Mouse (Mus musculus) heart, embryonic 12.5 days (tissue): ENCODE results near the gene Nlk. TPM values are rescaled to one million over a fixed set of nuclear protein-coding genes. Genes with fewer than 3 reads are reported as not detected.

ENCODE experiments used
- ATAC-seq: fragments of 200-750 bp; cut with Nextera tagmentation; 2 replicates; pipeline ENCODE4 v1.8.0; 2017; ENCODE audit warnings: moderate TSS enrichment, moderate library complexity; ENCODE audit not compliant: insufficient number of reproducible peaks, low FRiP score
- H3K27ac ChIP-seq: fragments of 300-500 bp; sonication (generic); 2 replicates; pipeline ENCODE4 v1.5.1; 2016; ENCODE audit warnings: mild to moderate bottlenecking, moderate library complexity; ENCODE audit not compliant: poor library complexity, severe bottlenecking
- H3K27me3 ChIP-seq: fragments of 300-500 bp; sonication (generic); replicated peaks from 2 replicates; pipeline ENCODE4 v1.6.1; 2016; ENCODE audit warnings: mild to moderate bottlenecking, moderate library complexity
- H3K36me3 ChIP-seq: fragments of 300-500 bp; sonication (generic); 2 replicates; pipeline ENCODE4 v1.6.1; 2016; ENCODE audit warnings: mild to moderate bottlenecking, moderate library complexity
- H3K4me1 ChIP-seq: fragments of 300-500 bp; sonication (generic); replicated peaks from 2 replicates; pipeline ENCODE4 v1.6.1; 2016; ENCODE audit warnings: mild to moderate bottlenecking
- H3K4me2 ChIP-seq: fragments of 300-500 bp; sonication (generic); 2 replicates; pipeline ENCODE4 v1.6.1; 2016; ENCODE audit warnings: mild to moderate bottlenecking, moderate library complexity
- H3K4me3 ChIP-seq: fragments of 300-500 bp; sonication (generic); 2 replicates; pipeline ENCODE4 v1.5.1; 2016; ENCODE audit warnings: mild to moderate bottlenecking
- H3K9ac ChIP-seq: fragments of 300-500 bp; sonication (generic); 2 replicates; pipeline ENCODE4 v1.6.1; 2016; ENCODE audit warnings: mild to moderate bottlenecking, moderate library complexity
- H3K9me3 ChIP-seq: fragments of 300-500 bp; sonication (generic); replicated peaks from 2 replicates; pipeline ENCODE4 v1.6.1; 2016; ENCODE audit warnings: mild to moderate bottlenecking, moderate library complexity
- WGBS: fragments of 180-500 bp; shearing (Covaris S2); methylation state at CpG from one replicate; pipeline ENCODE4 v1.1.7; 2016; 5-methylcytosine and 5-hydroxymethylcytosine counted together
- polyA plus RNA-seq: library from polyadenylated mRNA; unstranded; fragments of >200 nt; fragmentation: Nextera tagmentation; extraction: Ambion mirVana; gene quantifications from 2 replicates; pipeline ENCODE4 v1.2.1, GENCODE M21; 2016

The Nlk gene
- polyA plus RNA-seq, 1 experiment from 2014 or later, result 13.4 TPM

GRCm38 (mm10) chr11:78571441-78571840 is 125.7 kb downstream of the Nlk start:
- H3K27ac ChIP-seq, result no peak overlapping the region
- no peaks in the 10 kb centered on the region for H3K27me3 ChIP-seq
- H3K9ac ChIP-seq, result no peak overlapping the region
- WGBS, result 95% methylated on average over 8 of the region's 8 CpGs
- H3K4me3 ChIP-seq, result no peak overlapping the region
- H3K36me3 ChIP-seq, result peaks cover 58% of the 10 kb centered on the region
- H3K4me2 ChIP-seq, result no peak overlapping the region
- ATAC-seq, result no peak
- no peaks in the 10 kb centered on the region for H3K9me3 ChIP-seq
- H3K4me1 ChIP-seq, result peaks cover 14% of the 10 kb centered on the region

DNA sequence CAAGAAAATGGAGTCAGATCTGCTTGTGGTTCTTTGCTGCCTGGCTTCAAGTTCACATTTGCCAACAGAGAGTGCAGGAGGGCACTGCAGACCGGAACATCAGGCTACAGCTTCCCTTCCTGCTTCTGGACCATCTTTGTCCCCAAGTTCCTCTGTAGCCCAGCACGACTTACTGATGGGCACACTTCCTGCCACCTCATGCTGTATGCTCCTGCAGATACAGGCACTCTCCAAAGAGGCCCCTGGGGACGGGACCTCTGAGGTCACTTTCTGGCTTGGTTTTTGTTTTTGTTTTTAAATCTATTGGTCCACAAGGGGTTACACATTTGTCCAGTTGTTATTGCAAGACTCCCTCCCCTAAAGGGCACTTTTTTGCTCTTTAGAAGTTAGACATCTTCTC is 127.4 kb downstream of the Nlk start:
- H3K9ac ChIP-seq, result no peak overlapping the region
- no peak for ATAC-seq
- peaks cover 17% of the 10 kb centered on the region for H3K4me1 ChIP-seq
- 53% methylated on average over 3 of the region's 3 CpGs for WGBS
- peak overlapping the region; percentile 22 for H3K27ac ChIP-seq
- H3K9me3 ChIP-seq, result no peaks in the 10 kb centered on the region
- H3K27me3 ChIP-seq, result no peaks in the 10 kb centered on the region
- H3K4me3 ChIP-seq, result no peak overlapping the region
- no peak overlapping the region for H3K4me2 ChIP-seq
- H3K36me3 ChIP-seq, result peaks cover 53% of the 10 kb centered on the region

DNA sequence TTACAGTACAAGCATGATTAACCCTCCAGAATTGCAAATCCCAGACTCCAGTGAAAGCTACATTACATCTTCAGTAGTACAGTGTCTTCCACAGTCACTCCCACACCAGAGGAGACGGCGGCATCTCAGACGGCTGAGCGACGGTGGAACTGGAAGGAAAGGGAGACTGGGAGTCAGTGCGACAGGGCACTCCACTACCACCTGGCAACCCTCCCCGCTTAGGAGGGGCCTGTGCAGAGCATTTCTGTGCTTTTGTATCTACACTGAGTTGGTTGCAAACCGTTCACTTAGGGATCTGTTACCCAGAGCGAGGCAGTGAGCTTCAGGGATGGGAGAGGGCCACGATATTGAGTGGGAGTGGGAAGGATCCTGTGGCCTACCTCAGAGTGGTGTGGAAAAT is 128.3 kb downstream of the Nlk start:
- Histone ChIP-seq H3K4me2 (no peak overlapping the region), H3K27me3 (no peaks in the 10 kb centered on the region), H3K4me3 (no peak overlapping the region), H3K9me3 (no peaks in the 10 kb centered on the region), H3K36me3 (peaks cover 48% of the 10 kb centered on the region), H3K9ac (no peak overlapping the region), H3K4me1 (peaks cover 17% of the 10 kb centered on the region), H3K27ac (no peak overlapping the region)
- 83% methylated on average over 10 of the region's 10 CpGs for WGBS
- ATAC-seq, result no peak

DNA sequence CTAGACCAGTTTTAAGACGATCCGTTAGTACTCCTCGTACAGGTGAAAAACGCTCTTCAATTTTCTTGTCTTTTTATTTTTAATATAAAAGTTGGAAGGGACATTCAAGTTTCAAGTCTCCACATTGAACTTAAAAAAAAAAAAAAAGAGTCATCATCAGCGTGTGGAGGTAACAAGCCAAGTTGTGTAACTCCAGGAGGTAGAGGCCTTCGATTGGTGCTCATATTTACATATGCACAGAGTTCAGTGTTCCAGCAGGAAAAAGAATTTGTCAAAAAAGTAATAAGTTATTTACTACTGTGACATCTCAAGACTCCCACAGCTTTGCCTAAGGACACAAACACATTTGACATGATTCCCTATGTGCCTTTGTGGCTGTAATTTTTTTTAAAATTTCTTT is 129.6 kb downstream of the Nlk start:
- no peak overlapping the region for H3K27ac ChIP-seq

DNA sequence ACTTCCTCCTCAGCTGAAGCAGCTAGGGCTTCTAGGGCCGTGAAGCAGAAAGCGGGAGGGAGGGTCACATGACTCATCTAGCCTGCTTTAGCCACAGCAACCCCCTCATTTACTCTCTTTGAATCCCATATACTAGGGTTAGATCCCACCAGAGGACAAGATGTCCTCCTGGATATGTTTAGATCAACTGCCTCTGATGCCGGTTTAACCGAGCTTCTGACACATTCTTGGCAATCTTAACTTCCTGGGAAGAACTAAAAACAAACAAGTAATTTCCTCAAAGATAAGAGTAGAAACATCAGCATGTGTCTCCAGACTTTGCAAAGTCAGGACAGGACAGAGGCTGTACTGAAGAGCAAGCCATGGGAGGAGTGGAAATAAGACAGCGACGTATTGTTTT is 130.4 kb downstream of the Nlk start:
- Histone ChIP-seq H3K27me3 (no peaks in the 10 kb centered on the region), H3K36me3 (peaks cover 36% of the 10 kb centered on the region), H3K9me3 (no peaks in the 10 kb centered on the region), H3K4me1 (peaks cover 17% of the 10 kb centered on the region), H3K4me2 (no peak overlapping the region), H3K9ac (no peak overlapping the region), H3K27ac (peak overlapping the region; percentile 28), H3K4me3 (no peak overlapping the region)
- WGBS, result 33% methylated on average over 6 of the region's 6 CpGs
- peak; percentile 53 for ATAC-seq

More for the DNA sequence above, 129.6 kb downstream of the Nlk start:
- WGBS, result 88% methylated on average over 6 of the region's 6 CpGs
- Histone ChIP-seq H3K27me3 (no peaks in the 10 kb centered on the region), H3K9me3 (no peaks in the 10 kb centered on the region), H3K36me3 (peaks cover 44% of the 10 kb centered on the region), H3K4me2 (no peak overlapping the region), H3K4me3 (no peak overlapping the region), H3K4me1 (peaks cover 17% of the 10 kb centered on the region), H3K9ac (no peak overlapping the region)
- ATAC-seq, result no peak

GRCm38 (mm10) chr11:78560447-78560846 is 136.7 kb downstream of the Nlk start:
- peak; percentile 44; the same call in 1 of the 2 replicates for ATAC-seq
- H3K4me3 ChIP-seq, result no peak overlapping the region
- H3K4me1 ChIP-seq, result peaks cover 10% of the 10 kb centered on the region
- no peak overlapping the region for H3K4me2 ChIP-seq
- 0 out of 2 replicates have a peak, but pooled peaks cover 5% of the 10 kb centered on the region for H3K36me3 ChIP-seq
- H3K9ac ChIP-seq, result no peak overlapping the region
- H3K9me3 ChIP-seq, result no peaks in the 10 kb centered on the region
- no peak overlapping the region for H3K27ac ChIP-seq
- H3K27me3 ChIP-seq, result no peaks in the 10 kb centered on the region
- 11% methylated on average over 4 of the region's 4 CpGs for WGBS

GRCm38 (mm10) chr11:78557241-78557640 is 139.9 kb downstream of the Nlk start:
- Histone ChIP-seq H3K9ac (no peak overlapping the region), H3K4me2 (no peak overlapping the region)
- ATAC-seq, result no peak

GRCm38 (mm10) chr11:78556070-78556469 is 141.1 kb downstream of the Nlk start:
- no peak overlapping the region for H3K4me3 ChIP-seq
- no peaks in the 10 kb centered on the region for H3K27me3 ChIP-seq
- 76% methylated on average over 4 of the region's 4 CpGs for WGBS
- no peak overlapping the region for H3K9ac ChIP-seq
- H3K36me3 ChIP-seq, result no peaks in the 10 kb centered on the region
- ATAC-seq, result no peak
- H3K27ac ChIP-seq, result peak overlapping the region; percentile 70; the same call in 1 of the 2 replicates
- 0 out of 2 replicates have a peak, but pooled peaks cover 3% of the 10 kb centered on the region for H3K9me3 ChIP-seq
- H3K4me1 ChIP-seq, result peaks cover 18% of the 10 kb centered on the region
- H3K4me2 ChIP-seq, result no peak overlapping the region

More at GRCm38 (mm10) chr11:78557241-78557640, 139.9 kb downstream of the Nlk start:
- no peak overlapping the region for H3K27ac ChIP-seq
- no peaks in the 10 kb centered on the region for H3K36me3 ChIP-seq
- 0 out of 2 replicates have a peak, but pooled peaks cover 3% of the 10 kb centered on the region for H3K9me3 ChIP-seq
- H3K27me3 ChIP-seq, result no peaks in the 10 kb centered on the region
- peaks cover 17% of the 10 kb centered on the region for H3K4me1 ChIP-seq
- no peak overlapping the region for H3K4me3 ChIP-seq
- WGBS, result 60% methylated on average over 8 of the region's 8 CpGs

GRCm38 (mm10) chr11:78555623-78556022 is 141.6 kb downstream of the Nlk start:
- 57% methylated on average over 3 of the region's 3 CpGs for WGBS
- no peak for ATAC-seq
- Histone ChIP-seq H3K9ac (0 out of 2 replicates have a peak overlapping the region, but pooled peaks have one; percentile 27), H3K4me1 (peaks cover 21% of the 10 kb centered on the region), H3K27me3 (no peaks in the 10 kb centered on the region), H3K4me2 (no peak overlapping the region), H3K4me3 (no peak overlapping the region), H3K36me3 (no peaks in the 10 kb centered on the region), H3K9me3 (0 out of 2 replicates have a peak, but pooled peaks cover 3% of the 10 kb centered on the region), H3K27ac (peak overlapping the region; percentile 70)

- Histone ChIP-seq H3K9ac (peak overlapping the region; percentile 73; the same call in 1 of the 2 replicates), H3K4me3 (peak overlapping the region; percentile 59), H3K4me1 (peaks cover 30% of the 10 kb centered on the region), H3K27ac (peak overlapping the region; percentile 29; the same call in 1 of the 2 replicates), H3K4me2 (peak overlapping the region; percentile 74), H3K9me3 (0 out of 2 replicates have a peak, but pooled peaks cover 3% of the 10 kb centered on the region), H3K27me3 (no peaks in the 10 kb centered on the region), H3K36me3 (no peaks in the 10 kb centered on the region)
- peak; percentile 1; the same call in 1 of the 2 replicates for ATAC-seq
- WGBS, result 35% methylated on average over 6 of the region's 6 CpGs
Measured at GRCm38 (mm10) chr11:78551059-78551398, 146.1 kb downstream of the Nlk start.

DNA sequence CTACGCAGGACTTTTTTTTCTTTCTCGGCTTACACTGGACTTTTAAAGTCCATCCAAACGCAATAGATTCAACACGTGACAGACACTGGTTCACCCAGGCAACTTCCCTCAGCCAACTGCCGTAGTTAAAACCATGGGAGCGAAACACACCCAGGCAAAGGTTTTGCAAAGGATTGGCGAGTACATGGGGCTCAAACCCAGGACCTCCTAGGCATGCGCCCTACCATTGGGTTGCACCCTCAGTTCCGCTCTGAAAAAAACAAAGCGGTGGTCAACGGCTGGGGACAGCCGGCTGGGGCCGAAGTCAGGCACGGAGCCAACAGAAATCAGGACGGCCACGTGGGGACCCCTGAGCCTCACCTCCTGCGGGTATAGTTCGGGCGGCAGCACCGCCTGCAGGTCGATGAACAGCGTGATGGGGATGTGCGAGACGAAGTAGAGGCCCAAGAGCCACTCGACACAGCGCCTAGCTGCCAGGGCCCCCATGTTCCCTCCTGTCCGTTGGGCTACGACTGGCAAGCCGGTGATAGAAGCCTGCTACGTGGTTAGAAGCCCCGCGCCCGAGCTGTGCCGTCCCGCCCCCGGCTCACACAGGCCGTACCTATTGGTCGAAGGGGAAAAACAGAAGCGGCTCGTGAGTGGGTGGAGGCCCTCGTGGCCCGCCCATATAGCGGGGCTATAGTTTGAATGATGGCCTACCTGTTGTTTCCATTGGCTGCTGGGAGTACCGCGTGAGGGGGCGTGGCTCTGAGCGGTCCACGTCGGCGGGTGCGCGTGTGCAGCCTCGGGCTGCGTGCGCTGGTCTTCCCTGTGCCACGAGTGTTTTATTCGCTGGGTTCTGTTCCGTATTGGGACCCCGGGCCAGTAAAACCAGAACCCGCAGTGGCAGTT is 146.8 kb downstream of the Nlk start, which contains the start of gene Tmem97:
Tmem97 (minus strand) TSS at position 610 of the 891 bp plus-strand sequence.
- no peaks in the 10 kb centered on the region for H3K27me3 ChIP-seq
- under 1% methylated on average over 60 of the region's 60 CpGs for WGBS
- peak within 1 kb of the TSS; percentile 74 for H3K4me2 ChIP-seq
- peak within 1 kb of the TSS; percentile 73 for H3K9ac ChIP-seq
- H3K9me3 ChIP-seq, result 0 out of 2 replicates have a peak, but pooled peaks cover 3% of the 10 kb centered on the region
- peaks cover 4% of the 10 kb centered on the region for H3K36me3 ChIP-seq
- peak within 1 kb of the TSS; percentile 70 for H3K27ac ChIP-seq
- H3K4me1 ChIP-seq, result peaks cover 24% of the 10 kb centered on the region
- peak within 1 kb of the TSS; percentile 59 for H3K4me3 ChIP-seq
- peak; percentile 100 for ATAC-seq
